Mouse (Mus musculus) ES-E14 (cell line): ENCODE measurements at regions not wholly inside any gene's neighbourhood (a gene's known extent, or its start where the extent isn't known, plus 50 kb on each side); places are given as distances from the start of the nearest gene placed in this dataset.

ENCODE experiments used
- CHD2 ChIP-seq: IDR thresholded peaks from 2 replicates; pipeline ENCODE4 v1.6.1; 2014; ENCODE audit warnings: mild to moderate bottlenecking, low read depth, low read length, inconsistent platforms
- ZC3H11A ChIP-seq: IDR thresholded peaks from 2 replicates; pipeline ENCODE4 v1.6.1; 2012; ENCODE audit warnings: low read depth, mild to moderate bottlenecking, inconsistent platforms, low read length, borderline replicate concordance

- no peak for TF ChIP-seq ZC3H11A
- no peak for TF ChIP-seq CHD2
Measured at GRCm38 (mm10) chr6:103335683-103336082, 174.7 kb upstream of the Chl1 start.
